Mouse (Mus musculus) cerebellum, adult 2 months (tissue): ENCODE results near the gene Il12a.

Experiments
- CTCF ChIP-seq: fragments of 200-500 bp; IDR thresholded peaks from 2 replicates; pipeline ENCODE4 v1.5.1; 2011; ENCODE audit warnings: low read depth, mild to moderate bottlenecking, control low read depth, low read length, moderate library complexity, borderline replicate concordance; ENCODE audit not compliant: insufficient read depth
- POLR2A ChIP-seq: fragments of 200-500 bp; IDR thresholded peaks from 2 replicates; pipeline ENCODE4 v1.6.1; 2011; ENCODE audit warnings: low read length, control low read depth, borderline replicate concordance; ENCODE audit not compliant: insufficient read depth

GRCm38 (mm10) chr3:68689346-68689745, 1.1 kb upstream of the Il12a start:
- TF ChIP-seq POLR2A (no peak), CTCF (no peak)
